Mouse (Mus musculus) c-Kit-negative CD71-positive TER-119-positive erythroid progenitor cells, embryonic 14.5 days (primary cell): ENCODE results near the gene Mbnl2.

Source experiments
- DNase-seq: peaks from one replicate; pipeline ENCODE4 v3.0.0-alpha.2; 2013; ENCODE audit warnings: low read depth, low spot score

Mbnl2 gene

GRCm38 (mm10) chr14:120274746-120275145 is 723 bp upstream of the Mbnl2 start:
- no peak for DNase-seq

GRCm38 (mm10) chr14:120276343-120277080 is 1.0 kb downstream of the Mbnl2 start:
- DNase-seq: peak; percentile 15

DNA sequence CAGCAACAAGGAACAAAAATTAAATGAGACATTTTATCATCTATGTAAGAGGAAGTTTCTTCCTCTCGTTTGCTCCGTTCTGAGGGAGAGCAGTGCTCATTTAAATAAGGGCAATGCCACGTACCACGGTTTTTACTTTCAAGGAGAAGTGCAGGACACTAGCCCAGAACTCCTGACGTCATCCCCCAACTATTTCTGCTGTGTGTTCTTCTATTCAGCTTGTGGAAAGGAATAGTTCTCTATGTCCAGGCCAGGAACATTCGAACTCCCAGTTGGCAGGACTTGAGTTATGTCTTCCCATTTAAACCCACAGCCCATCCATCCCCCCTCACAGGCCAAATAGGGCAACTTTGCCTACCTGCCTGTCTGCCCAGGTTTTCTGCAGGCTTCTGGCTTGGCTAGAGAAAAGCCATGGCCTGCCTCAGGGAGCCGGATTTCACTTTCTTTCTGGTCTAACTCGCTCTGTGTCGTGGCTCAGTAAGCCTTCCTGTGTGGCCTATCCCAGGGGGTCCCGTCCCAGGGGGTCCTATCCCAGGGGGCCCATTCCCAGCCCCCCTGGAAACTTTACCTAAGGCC is 1.7 kb downstream of the Mbnl2 start:
- peak; percentile 15 for DNase-seq

DNA sequence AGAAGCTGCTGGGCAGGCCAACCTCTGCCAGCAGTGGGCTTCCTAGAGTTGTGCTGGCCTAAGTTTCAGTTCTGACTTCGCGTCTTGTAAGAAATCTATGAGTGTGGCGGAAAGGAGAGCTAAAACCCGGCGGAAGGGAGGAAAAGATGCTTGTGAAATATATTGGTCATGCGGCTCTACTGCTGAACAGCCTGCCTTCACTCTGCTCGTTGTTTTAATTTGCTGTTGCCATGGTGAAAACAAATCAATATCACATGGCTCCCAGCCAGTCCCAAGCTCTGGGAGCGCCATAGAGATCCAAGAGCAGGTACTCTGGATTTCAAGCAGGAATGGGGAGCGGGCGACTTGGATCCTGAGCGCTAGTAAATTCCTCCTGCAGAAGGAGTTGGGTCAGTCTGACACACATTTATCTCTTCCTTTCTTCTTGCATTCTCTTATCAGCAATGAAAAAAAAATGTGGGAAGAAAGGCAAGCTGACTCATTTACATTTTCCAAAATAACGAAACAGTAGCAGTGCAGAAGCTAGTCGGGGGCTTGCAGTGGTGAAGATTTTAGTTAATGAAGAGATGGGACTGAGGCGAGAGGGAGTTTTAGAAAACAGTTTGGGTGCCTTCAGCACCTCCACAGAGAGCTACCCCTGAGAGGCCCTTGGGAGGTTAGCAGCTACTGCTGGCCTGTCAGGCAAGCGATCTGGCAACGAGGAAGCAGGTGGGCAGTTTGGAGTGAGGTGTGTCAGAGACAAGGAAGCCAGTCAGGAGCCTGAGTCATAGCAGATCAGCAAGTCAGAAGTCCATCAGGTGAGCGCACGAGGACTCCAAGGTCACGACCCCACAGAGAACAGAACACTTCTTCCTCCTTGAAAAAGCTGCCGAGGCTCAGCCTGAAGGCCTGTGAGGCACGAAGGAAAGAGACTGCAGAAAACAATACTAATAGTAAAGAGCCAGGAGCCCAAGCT is 3.1 kb downstream of the Mbnl2 start:
- peak; percentile 9 for DNase-seq

- no peak for DNase-seq
These were observed 4.7 kb downstream of the Mbnl2 start for GRCm38 (mm10) chr14:120280136-120280535.

DNA sequence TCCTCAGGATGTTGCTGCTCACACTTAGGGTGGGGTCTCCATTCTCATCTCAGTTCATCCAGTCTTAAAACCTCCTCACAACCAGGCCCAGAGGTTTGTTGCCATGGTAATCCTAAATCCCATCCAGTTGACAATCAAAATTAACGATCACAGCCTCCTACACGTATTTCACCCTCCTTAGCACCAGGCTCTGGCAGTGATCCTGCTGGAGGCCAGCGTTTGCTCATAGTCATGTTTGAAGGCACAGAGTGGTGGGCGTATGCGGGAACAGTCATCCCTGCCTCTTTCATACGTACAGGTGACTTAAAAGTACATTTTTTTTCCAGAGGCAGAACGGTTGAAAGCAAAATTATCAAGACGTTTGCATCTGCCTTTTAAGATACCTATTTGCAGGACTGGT is 8.3 kb downstream of the Mbnl2 start:
- no peak for DNase-seq

DNA sequence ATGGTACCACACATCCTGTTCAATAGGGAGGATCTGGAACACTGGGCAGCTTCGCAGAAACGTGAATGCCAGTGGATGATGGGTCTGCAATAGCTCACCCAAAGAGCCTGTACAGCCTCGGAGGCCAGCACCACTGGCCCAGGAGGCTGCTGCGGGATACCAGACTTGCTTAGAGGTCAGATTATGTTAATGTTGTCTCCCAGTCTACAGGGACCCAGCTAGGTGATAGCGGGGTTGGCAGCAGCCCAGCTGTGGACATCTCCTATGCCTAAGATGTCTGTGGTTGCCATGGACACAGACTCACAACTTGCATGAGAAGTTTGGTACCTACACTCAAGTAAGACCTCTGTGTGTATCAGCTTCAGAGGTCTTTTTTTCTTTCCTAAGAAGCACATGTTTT is 9.0 kb downstream of the Mbnl2 start:
- no peak for DNase-seq

DNA sequence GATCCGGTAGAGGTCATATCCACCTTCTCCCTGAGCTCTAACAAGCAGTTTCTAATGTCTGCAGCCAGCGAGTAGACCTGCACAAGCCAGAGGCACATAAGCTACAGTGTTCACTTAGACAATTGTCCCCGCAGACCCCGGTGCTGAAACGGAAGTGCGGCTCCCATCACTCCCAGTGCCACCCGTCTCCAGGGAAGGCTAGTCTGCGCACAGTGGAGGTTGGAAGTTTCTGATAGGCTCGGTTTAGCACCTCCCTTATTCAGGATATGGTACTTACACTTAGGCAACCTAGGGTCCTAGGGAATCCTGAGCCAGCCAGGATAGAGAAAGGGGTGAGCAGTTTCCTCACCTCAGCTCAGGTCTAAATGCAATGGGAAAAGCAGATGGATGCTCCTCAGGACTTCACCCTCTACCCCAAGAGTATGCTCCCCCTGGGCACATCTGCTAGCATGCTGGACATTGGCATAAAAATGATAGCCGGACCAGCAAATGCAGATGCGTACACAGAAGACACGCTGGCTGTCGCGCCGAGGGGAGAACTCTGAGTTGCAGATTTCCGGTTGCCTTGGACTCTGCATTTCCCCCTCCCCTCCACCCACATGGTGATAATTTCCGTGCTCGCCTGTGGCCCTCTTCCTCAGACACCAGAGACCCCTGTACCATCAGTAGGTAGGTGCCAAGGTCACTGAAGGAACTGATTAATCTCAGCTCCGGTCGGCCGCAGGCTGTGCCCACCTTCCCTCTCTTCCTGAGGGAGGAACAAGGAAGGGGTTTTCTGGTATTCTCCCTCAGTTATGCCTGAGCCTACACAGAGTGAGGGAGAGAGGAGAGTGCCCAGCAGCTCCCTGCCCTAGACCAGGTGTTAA is 11.9 kb downstream of the Mbnl2 start:
- DNase-seq: no peak

GRCm38 (mm10) chr14:120287987-120288275 is 12.5 kb downstream of the Mbnl2 start:
- no peak for DNase-seq

GRCm38 (mm10) chr14:120288378-120289002 is 13.0 kb downstream of the Mbnl2 start:
- no peak for DNase-seq

DNA sequence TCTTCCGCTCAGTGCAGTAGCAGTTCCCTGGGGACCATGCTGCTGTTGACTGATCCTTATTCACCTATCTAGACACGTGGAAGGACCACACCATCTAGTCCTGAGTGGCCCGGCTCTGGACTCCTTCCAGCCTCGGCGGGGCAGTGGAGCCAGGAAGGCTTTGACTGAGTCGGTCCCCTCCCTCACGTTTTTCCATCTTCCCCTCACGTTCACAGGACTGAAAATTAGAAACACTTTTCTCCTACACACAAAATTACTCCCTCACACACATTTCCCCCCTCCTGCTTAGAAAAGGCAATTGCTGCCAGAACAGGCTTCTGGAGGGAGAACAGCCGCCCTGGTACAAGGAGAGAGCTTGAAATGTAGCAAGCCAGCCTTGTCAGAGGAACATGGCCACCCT is 13.6 kb downstream of the Mbnl2 start:
- DNase-seq: no peak

GRCm38 (mm10) chr14:120289528-120289927 is 14.1 kb downstream of the Mbnl2 start:
- no peak for DNase-seq

GRCm38 (mm10) chr14:120291226-120291757 is 15.8 kb downstream of the Mbnl2 start:
- no peak for DNase-seq

- no peak for DNase-seq
These were observed 16.7 kb downstream of the Mbnl2 start for GRCm38 (mm10) chr14:120292133-120292532.

GRCm38 (mm10) chr14:120292617-120293195 is 17.2 kb downstream of the Mbnl2 start:
- DNase-seq: no peak

DNA sequence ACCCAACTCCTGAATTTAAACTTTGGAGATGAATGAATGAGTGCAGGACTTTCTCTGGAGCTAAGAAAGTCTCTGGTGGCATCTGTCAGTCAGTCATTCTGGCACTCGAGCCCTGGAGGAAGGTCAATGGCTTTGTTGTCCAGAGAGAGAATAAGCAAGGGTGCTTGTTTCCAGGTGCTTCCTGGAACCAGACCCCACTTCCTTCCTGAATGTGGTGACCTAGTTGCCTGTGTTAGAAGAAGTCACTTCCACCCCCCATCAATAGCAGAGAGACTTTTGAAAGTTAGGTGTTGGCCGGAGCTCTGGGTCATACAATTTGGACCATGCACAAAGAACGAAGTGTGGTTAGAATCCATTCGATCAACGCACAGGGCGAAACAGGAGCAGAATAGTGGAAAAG is 19.0 kb downstream of the Mbnl2 start:
- no peak for DNase-seq

- no peak for DNase-seq
These were observed 20.1 kb downstream of the Mbnl2 start for GRCm38 (mm10) chr14:120295355-120296220.

DNA sequence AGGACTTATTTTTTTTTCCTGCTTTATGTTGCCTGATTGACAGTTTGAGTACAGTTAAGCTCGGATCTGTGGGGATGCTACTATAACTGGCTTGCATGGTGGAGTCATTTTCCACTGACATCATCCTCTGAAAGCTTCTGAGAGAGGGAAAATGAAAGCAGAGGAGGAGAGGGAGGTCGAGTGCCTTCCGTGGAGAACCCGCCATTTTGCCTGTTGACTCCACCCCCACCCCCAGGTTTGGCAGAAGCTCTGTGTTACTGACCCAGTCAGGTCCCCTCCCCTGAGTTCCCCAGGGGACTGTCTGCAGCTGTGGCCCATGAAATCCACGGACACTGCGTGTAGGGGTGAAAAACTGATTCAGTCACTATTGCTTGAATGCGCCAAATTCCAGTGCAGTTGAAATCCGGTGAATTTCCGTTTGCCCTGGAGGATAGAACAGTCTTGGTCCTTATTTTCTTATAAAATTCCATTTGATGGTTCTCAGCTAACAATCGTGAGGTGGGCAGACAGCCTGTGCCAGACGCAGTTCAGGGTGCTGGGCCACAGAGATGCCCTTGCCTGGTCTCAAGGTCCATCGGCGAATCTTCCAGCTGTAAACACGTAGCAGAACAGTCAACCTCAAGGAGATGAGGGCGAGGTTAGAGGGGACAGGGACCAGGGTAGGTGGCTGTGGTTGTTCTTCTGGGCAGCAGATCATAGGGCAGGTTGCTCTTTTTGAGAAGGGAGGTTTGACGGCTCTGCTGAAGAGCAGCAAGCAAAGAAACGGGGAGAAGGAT is 20.9 kb downstream of the Mbnl2 start:
- no peak for DNase-seq
